16 mouse cellular contexts compared by ENCODE assay signal in the genomic region with DNA sequence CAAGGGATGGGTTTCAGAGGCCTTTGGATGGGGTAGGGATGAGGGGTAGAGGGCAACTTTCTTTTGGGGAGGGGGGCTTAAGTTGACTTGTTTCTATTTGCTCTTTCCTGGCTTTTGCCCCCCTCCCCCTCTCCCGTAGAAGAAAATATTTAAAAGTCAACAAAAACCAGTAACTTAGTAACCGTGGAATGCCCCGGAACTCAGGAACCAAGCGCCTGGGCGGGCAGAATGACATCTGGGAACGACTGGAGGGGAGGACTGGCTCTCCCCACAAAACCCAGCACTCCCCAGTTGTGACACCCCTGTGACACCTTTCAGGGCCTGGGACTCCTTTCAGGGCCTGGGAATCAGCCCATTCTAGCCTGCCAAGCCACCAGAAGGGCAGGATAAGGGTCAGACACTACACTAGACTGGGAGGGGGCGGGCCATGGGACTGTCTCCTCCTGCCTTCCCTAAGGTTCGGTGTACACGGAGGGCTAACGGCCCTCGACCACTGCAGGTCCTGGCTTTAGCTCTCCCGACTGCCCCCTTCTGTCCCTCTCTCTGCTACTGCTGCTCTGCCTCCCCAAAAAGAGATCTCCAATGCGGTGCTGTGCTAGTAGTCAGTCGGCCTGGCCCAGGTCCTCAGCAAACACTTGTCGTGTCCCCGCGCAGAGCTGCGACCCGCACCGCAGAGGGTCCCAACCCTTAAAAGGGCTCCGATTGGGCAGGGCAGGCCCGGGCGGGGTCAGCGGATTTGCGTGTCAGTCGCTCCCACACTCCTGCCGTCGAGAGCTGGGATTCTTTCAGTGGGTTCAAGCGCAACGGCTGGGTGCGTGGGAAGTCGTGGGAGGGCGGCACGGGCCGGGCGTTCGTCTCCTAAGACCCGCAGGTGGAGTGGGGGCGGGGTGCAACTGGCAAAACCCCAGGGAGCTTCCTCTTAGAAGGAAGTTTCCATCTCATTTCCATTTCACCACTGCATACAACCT. TPM values are rescaled to one million over a fixed set of nuclear protein-coding genes. Genes with fewer than 3 reads are reported as not detected.
DNase-seq lines count a peak whose midpoint lies in the region; ATAC-seq and TF ChIP-seq lines count a peak whose summit lies in the region.
"Had no signal": no experiment of that assay in that cellular context is flagged by ENCODE, and none has a peak within 500 bp of the region (broad histone marks: within the 10 kb centered on the region; RNA-seq: fewer than 3 reads in every experiment).

TSS of gene CK137956 (minus strand) at position 51 of the 968 bp plus-strand sequence.

- H3K27me3 ChIP-seq in E14TG2a.4 (ENCODE audit: insufficient read depth, low read length), result peaks cover 49% of the 10 kb centered on the region
- no peaks in the 10 kb centered on the region; the same call in 1 of the 2 replicates for H3K27me3 ChIP-seq in G1E (ENCODE audit: insufficient read depth, low read length)
- peaks cover 20% of the 10 kb centered on the region for H3K27me3 ChIP-seq in forebrain, embryonic 14.5 days (replicated peaks; ENCODE audit: control insufficient read depth, insufficient read depth, low read length)
- peaks cover 46% of the 10 kb centered on the region for H3K27me3 ChIP-seq in midbrain, embryonic 12.5 days

- no peak for ATAC-seq in G1E (ENCODE audit: extremely low read depth, insufficient number of reproducible peaks, low FRiP score, poor library complexity, severe bottlenecking)
- ATAC-seq in forebrain, embryonic 14.5 days, result no peak
- peak; percentile 49; the same call in 1 of the 2 replicates for ATAC-seq in midbrain, embryonic 12.5 days (ENCODE audit: low FRiP score, low read depth)
- ATAC-seq: lung, postnatal 0 days had no signal

- 4% methylated on average over 39 of the region's 39 CpGs for WGBS in forebrain, embryonic 14.5 days
- WGBS in midbrain, embryonic 12.5 days, result 3% methylated on average over 39 of the region's 39 CpGs

- H3K4me1 ChIP-seq in E14TG2a.4 (replicated peaks; ENCODE audit: low read depth, low read length), result peaks cover 16% of the 10 kb centered on the region
- H3K4me1 ChIP-seq in G1E (ENCODE audit: insufficient read depth, low read depth, low read length), result no peaks in the 10 kb centered on the region
- H3K4me1 ChIP-seq in forebrain, embryonic 14.5 days (ENCODE audit: control insufficient read depth, insufficient read depth, low read length), result no peaks in the 10 kb centered on the region
- H3K4me1 ChIP-seq in midbrain, embryonic 12.5 days, result peaks cover 20% of the 10 kb centered on the region
- H3K4me1 ChIP-seq: embryonic facial prominence, embryonic 13.5 days; limb, embryonic 12.5 days had no signal

- no peaks in the 10 kb centered on the region for H3K36me3 ChIP-seq in E14TG2a.4 (ENCODE audit: insufficient read depth, low read length)
- no peaks in the 10 kb centered on the region for H3K36me3 ChIP-seq in G1E (replicated peaks)
- H3K36me3 ChIP-seq in forebrain, embryonic 14.5 days (ENCODE audit: control insufficient read depth, insufficient read depth, low read length), result no peaks in the 10 kb centered on the region
- H3K36me3 ChIP-seq in midbrain, embryonic 12.5 days, result no peaks in the 10 kb centered on the region
- H3K36me3 ChIP-seq: embryonic facial prominence, embryonic 13.5 days; limb, embryonic 12.5 days had no signal

- H3K4me3 ChIP-seq in E14TG2a.4 (replicated peaks; ENCODE audit: low read length), result peak within 1 kb of the TSS; percentile 74
- H3K4me3 ChIP-seq in G1E (ENCODE audit: low read depth, low read length), result peak within 1 kb of the TSS; percentile 13; the same call in 1 of the 2 replicates
- no peak within 1 kb of the TSS for H3K4me3 ChIP-seq in forebrain, embryonic 14.5 days (ENCODE audit: low read depth, low read length)
- peak within 1 kb of the TSS; percentile 12; the same call in 1 of the 2 replicates for H3K4me3 ChIP-seq in midbrain, embryonic 12.5 days
- H3K4me3 ChIP-seq: embryonic facial prominence, embryonic 13.5 days; limb, embryonic 12.5 days had no signal

- no peak within 1 kb of the TSS for H3K27ac ChIP-seq in forebrain, embryonic 14.5 days (ENCODE audit: low read depth, low read length)
- no peak within 1 kb of the TSS for H3K27ac ChIP-seq in midbrain, embryonic 12.5 days (replicated peaks)
- H3K27ac ChIP-seq: embryonic facial prominence, embryonic 13.5 days; limb, embryonic 12.5 days had no signal

- H3K9ac ChIP-seq in forebrain, embryonic 14.5 days (ENCODE audit: low read length), result no peak within 1 kb of the TSS
- no peak within 1 kb of the TSS for H3K9ac ChIP-seq in midbrain, embryonic 12.5 days (replicated peaks)
- H3K9ac ChIP-seq: embryonic facial prominence, embryonic 13.5 days; limb, embryonic 12.5 days had no signal

- H3K4me2 ChIP-seq in forebrain, embryonic 14.5 days (ENCODE audit: low read length), result peak within 1 kb of the TSS; percentile 30
- H3K4me2 ChIP-seq in midbrain, embryonic 12.5 days (replicated peaks), result peak within 1 kb of the TSS; percentile 45
- H3K4me2 ChIP-seq: embryonic facial prominence, embryonic 13.5 days; limb, embryonic 12.5 days had no signal

- H3K9me3 ChIP-seq in E14TG2a.4 (ENCODE audit: low read length) (no peaks in the 10 kb centered on the region), G1E (replicated peaks) (peaks cover 73% of the 10 kb centered on the region)
- no peaks in the 10 kb centered on the region for H3K9me3 ChIP-seq in forebrain, embryonic 14.5 days (replicated peaks; ENCODE audit: control insufficient read depth, low read length)
- H3K9me3 ChIP-seq in midbrain, embryonic 12.5 days, result no peaks in the 10 kb centered on the region
- H3K9me3 ChIP-seq: embryonic facial prominence, embryonic 13.5 days; limb, embryonic 12.5 days had no signal

- DNase-seq in G1E (ENCODE audit: low spot score), result no peak
- peak; percentile 30 for DNase-seq in forebrain, embryonic 14.5 days (ENCODE audit: low spot score)
- DNase-seq in heart, adult 8-10 months (ENCODE audit: low spot score), result no peak
- DNase-seq in urinary bladder, postnatal 25 days (ENCODE audit: low spot score), result no peak
- DNase-seq in gastrocnemius, adult 18-20 months (ENCODE audit: low spot score), result no peak
- DNase-seq: right cerebral cortex, postnatal 4 days had no signal

- TF ChIP-seq CTCF in E14TG2a.4 (conservative IDR thresholded peaks at IDR 0.05; ENCODE audit: low read length), result no peak
- no peak for TF ChIP-seq CTCF in G1E (IDR thresholded peaks at IDR 0.05; ENCODE audit: low read depth, low read length)

RNA-seq across cellular contexts. Expression of gene CK137956, which starts in this region (rescaled TPM):
- total RNA-seq in G1E (2014; fragmentation: Nextera tagmentation), result not detected in 2 replicates
- total RNA-seq in G1E (2017), result not detected in 2 replicates
- not detected in 2 replicates for polyA plus RNA-seq in G1E (2012)
- polyA plus RNA-seq in forebrain, embryonic 14.5 days (2014; fragmentation: Nextera tagmentation; extraction: Ambion mirVana), result 0.27 and 0.50 TPM in 2 replicates
- polyA plus RNA-seq in midbrain, embryonic 12.5 days (2016; fragmentation: Nextera tagmentation; extraction: Ambion mirVana), result 0.41 and 0.67 TPM in 2 replicates
- total RNA-seq in heart, adult 8-10 months (2022), result not detected
- not detected for total RNA-seq in gastrocnemius, adult 18-20 months (2021)
- total RNA-seq: adrenal gland, postnatal 10 days; gastrocnemius, adult 8-10 months; hematopoietic stem cell, adult 5-6 weeks; MEL had no signal
- polyA plus RNA-seq: embryonic facial prominence, embryonic 13.5 days; large intestine, adult 2 months; limb, embryonic 12.5 days; lung, postnatal 0 days had no signal

Comparison
In these comparisons a context has a peak if more than half of its experiments do, and no peak if none do; other contexts are left out.
1. Peak in DNase-seq and H3K4me2 ChIP-seq in forebrain, embryonic 14.5 days; RNA of the gene not detected or under 1 TPM.
2. Peak in ATAC-seq, H3K4me3 ChIP-seq and H3K4me2 ChIP-seq in midbrain, embryonic 12.5 days; RNA of the gene not detected or under 1 TPM.